Mouse (Mus musculus): ENCODE data around the gene Zscan10. TPM values are rescaled to one million over a fixed set of nuclear protein-coding genes. Genes with fewer than 3 reads are reported as not detected.

Gene Zscan10
- polyA plus RNA-seq, 1 experiment from 2014 or later = 0.45 TPM

DNA sequence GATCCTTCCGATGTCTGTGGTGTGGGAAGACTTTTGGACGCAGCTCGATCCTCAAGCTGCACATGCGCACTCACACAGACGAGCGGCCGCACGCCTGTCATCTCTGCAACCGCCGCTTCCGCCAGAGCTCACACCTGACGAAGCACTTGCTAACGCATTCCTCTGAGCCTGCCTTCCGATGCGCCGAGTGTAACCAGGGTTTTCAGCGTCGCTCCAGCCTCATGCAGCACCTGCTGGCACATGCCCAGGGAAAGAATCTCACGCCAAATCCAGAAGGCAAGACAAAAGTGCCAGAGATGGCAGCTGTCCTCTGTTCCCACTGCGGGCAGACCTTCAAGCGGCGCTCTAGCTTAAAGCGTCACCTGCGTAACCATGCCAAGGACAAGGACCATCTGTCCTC is 9.0 kb downstream of the Zscan10 start:
- Histone ChIP-seq H3K27ac (no peak overlapping the region), H3K4me3 (replicated peaks) (no peak overlapping the region), H3K36me3 (no peaks in the 10 kb centered on the region), H3K4me1 (replicated peaks) (no peaks in the 10 kb centered on the region), H3K27me3 (no peaks in the 10 kb centered on the region), H3K4me2 (no peak overlapping the region), H3K9ac (replicated peaks) (no peak overlapping the region), H3K9me3 (no peaks in the 10 kb centered on the region)
- 92% methylated on average over 24 of the region's 24 CpGs for WGBS
- ATAC-seq (ENCODE audit: insufficient number of reproducible peaks, insufficient read depth, low FRiP score, low TSS enrichment, low read depth) = no peak

GRCm38 (mm10) chr17:23610361-23610800 is 9.7 kb downstream of the Zscan10 start:
- H3K9ac ChIP-seq (replicated peaks) = no peak overlapping the region
- H3K4me3 ChIP-seq (replicated peaks) = no peak overlapping the region
- ATAC-seq (ENCODE audit: insufficient number of reproducible peaks, insufficient read depth, low FRiP score, low TSS enrichment, low read depth) = peak; percentile 67; the same call in 1 of the 2 replicates
- no peaks in the 10 kb centered on the region for H3K9me3 ChIP-seq
- no peaks in the 10 kb centered on the region for H3K27me3 ChIP-seq
- no peak overlapping the region for H3K4me2 ChIP-seq
- no peaks in the 10 kb centered on the region for H3K36me3 ChIP-seq
- H3K27ac ChIP-seq = no peak overlapping the region
- 81% methylated on average over 28 of the region's 28 CpGs for WGBS
- H3K4me1 ChIP-seq (replicated peaks) = no peaks in the 10 kb centered on the region

DNA sequence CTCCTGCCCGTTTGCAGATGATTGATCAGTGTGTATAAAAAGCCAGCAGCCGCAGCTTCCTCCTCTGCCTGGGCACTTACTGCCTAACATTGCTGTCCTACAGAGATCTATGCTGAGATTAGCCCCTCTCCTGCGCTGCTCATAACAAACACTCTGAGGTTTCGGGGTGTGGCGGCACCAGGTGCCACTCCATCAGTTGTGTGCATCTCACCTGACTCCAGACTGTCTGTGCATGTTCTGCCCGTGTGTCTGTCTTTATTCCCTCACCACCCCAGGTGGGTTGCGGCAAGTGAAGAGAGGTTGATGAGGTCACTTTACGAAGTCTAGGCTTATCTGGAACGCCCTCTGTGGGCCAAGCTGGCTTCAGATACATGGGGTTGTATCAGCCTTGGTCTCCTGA is 16.4 kb downstream of the Zscan10 start:
- H3K27ac ChIP-seq = no peak overlapping the region
- no peaks in the 10 kb centered on the region for H3K9me3 ChIP-seq
- H3K4me2 ChIP-seq = no peak overlapping the region
- H3K27me3 ChIP-seq = peaks cover 19% of the 10 kb centered on the region; the same call in 1 of the 2 replicates
- H3K9ac ChIP-seq (replicated peaks) = no peak overlapping the region
- WGBS = 60% methylated on average over 9 of the region's 9 CpGs
- no peaks in the 10 kb centered on the region for H3K4me1 ChIP-seq (replicated peaks)
- no peak for ATAC-seq (ENCODE audit: insufficient number of reproducible peaks, insufficient read depth, low FRiP score, low TSS enrichment, low read depth)
- no peak overlapping the region for H3K4me3 ChIP-seq (replicated peaks)
- H3K36me3 ChIP-seq = no peaks in the 10 kb centered on the region

DNA sequence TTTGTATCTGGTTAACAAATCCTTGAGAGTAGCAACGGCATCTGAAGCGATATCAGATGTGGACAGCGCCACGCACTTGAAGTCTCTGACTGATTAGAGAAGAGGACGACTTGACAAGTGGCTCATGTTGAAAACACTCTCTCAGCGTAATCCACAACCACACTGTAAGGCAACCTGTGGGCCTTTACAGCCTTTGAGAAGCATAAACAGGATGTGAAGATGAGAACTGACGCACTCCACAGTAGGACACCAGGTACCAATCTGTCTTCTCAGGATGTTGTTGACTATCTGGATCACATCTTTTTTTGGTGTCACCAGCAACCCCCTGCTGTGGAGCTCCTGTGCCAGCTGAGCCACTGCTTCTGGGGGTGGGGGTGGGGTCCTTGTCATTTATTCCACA is 19.7 kb downstream of the Zscan10 start:
- no peak for ATAC-seq (ENCODE audit: insufficient number of reproducible peaks, insufficient read depth, low FRiP score, low TSS enrichment, low read depth)
- no peak overlapping the region for H3K9ac ChIP-seq (replicated peaks)
- H3K4me3 ChIP-seq (replicated peaks) = no peak overlapping the region
- H3K36me3 ChIP-seq = no peaks in the 10 kb centered on the region
- no peak overlapping the region for H3K4me2 ChIP-seq
- H3K9me3 ChIP-seq = no peaks in the 10 kb centered on the region
- no peaks in the 10 kb centered on the region for H3K4me1 ChIP-seq (replicated peaks)
- 76% methylated on average over 7 of the region's 7 CpGs for WGBS
- no peak overlapping the region for H3K27ac ChIP-seq
- H3K27me3 ChIP-seq = peaks cover 19% of the 10 kb centered on the region

GRCm38 (mm10) chr17:23627813-23628212 is 27.2 kb downstream of the Zscan10 start:
- Histone ChIP-seq H3K4me3 (replicated peaks) (no peak overlapping the region), H3K9ac (replicated peaks) (no peak overlapping the region), H3K27ac (no peak overlapping the region), H3K36me3 (no peaks in the 10 kb centered on the region), H3K4me1 (replicated peaks) (0 out of 2 replicates have a peak, but pooled peaks cover 7% of the 10 kb centered on the region), H3K9me3 (no peaks in the 10 kb centered on the region), H3K4me2 (no peak overlapping the region), H3K27me3 (no peaks in the 10 kb centered on the region; the same call in 1 of the 2 replicates)
- 40% methylated on average over 7 of the region's 7 CpGs for WGBS
- ATAC-seq (ENCODE audit: insufficient number of reproducible peaks, insufficient read depth, low FRiP score, low TSS enrichment, low read depth) = no peak

DNA sequence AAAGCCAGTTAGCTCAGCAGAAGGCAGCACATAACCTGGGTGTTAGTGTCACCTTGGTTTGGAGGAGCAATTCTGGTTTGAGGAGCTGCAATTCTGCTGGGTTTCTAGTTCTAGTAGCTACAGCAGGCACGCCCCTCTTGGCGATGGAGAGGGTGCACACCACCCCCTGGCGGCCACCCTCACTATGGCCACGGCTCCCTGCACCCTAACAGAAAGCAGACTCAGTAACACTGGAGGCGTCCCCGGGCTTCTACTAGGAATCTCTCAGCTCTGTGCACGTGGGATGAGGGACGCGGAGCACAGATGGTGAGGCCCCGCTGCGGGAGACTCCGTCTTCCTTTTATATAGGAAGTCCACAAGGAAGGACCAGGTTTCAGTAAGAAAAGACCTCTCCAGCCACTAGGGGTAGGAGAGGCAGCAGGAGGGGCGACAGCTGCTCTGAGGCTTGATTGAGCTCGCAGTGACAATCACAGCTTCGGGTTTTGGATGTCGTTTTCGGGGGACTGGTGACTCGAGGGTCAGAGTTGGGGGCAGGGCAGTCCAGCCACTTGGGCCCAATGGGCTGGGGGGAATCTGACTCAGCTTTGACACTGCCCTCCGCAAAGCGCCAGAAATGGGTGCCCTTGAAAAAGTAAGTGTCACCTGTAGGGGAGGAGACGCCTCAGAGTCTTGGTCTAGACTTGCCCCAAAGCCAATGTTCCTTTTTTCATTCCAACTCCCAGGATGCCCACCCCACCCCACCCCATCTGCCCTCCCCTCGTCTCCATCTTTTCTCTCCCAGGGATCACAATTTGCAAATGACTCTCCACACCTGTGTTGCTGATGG is 29.8 kb downstream of the Zscan10 start:
- Histone ChIP-seq H3K4me2 (peak overlapping the region; percentile 47), H3K36me3 (no peaks in the 10 kb centered on the region), H3K9ac (replicated peaks) (no peak overlapping the region), H3K9me3 (no peaks in the 10 kb centered on the region), H3K4me3 (replicated peaks) (peak overlapping the region; percentile 8), H3K27ac (no peak overlapping the region), H3K4me1 (replicated peaks) (0 out of 2 replicates have a peak, but pooled peaks cover 7% of the 10 kb centered on the region), H3K27me3 (peaks cover under 1% of the 10 kb centered on the region)
- peak; percentile 65; the same call in 1 of the 2 replicates for ATAC-seq (ENCODE audit: insufficient number of reproducible peaks, insufficient read depth, low FRiP score, low TSS enrichment, low read depth)
- 18% methylated on average over 22 of the region's 22 CpGs for WGBS

GRCm38 (mm10) chr17:23631241-23631640 is 30.6 kb downstream of the Zscan10 start:
- H3K27ac ChIP-seq = no peak overlapping the region
- H3K9me3 ChIP-seq = no peaks in the 10 kb centered on the region
- H3K4me1 ChIP-seq (replicated peaks) = 0 out of 2 replicates have a peak, but pooled peaks cover 7% of the 10 kb centered on the region
- no peak overlapping the region for H3K4me3 ChIP-seq (replicated peaks)
- no peak overlapping the region for H3K4me2 ChIP-seq
- 84% methylated on average over 8 of the region's 8 CpGs for WGBS
- no peak overlapping the region for H3K9ac ChIP-seq (replicated peaks)
- H3K27me3 ChIP-seq = peaks cover 6% of the 10 kb centered on the region
- H3K36me3 ChIP-seq = no peaks in the 10 kb centered on the region
- ATAC-seq (ENCODE audit: insufficient number of reproducible peaks, insufficient read depth, low FRiP score, low TSS enrichment, low read depth) = peak; percentile 45; the same call in 1 of the 2 replicates

DNA sequence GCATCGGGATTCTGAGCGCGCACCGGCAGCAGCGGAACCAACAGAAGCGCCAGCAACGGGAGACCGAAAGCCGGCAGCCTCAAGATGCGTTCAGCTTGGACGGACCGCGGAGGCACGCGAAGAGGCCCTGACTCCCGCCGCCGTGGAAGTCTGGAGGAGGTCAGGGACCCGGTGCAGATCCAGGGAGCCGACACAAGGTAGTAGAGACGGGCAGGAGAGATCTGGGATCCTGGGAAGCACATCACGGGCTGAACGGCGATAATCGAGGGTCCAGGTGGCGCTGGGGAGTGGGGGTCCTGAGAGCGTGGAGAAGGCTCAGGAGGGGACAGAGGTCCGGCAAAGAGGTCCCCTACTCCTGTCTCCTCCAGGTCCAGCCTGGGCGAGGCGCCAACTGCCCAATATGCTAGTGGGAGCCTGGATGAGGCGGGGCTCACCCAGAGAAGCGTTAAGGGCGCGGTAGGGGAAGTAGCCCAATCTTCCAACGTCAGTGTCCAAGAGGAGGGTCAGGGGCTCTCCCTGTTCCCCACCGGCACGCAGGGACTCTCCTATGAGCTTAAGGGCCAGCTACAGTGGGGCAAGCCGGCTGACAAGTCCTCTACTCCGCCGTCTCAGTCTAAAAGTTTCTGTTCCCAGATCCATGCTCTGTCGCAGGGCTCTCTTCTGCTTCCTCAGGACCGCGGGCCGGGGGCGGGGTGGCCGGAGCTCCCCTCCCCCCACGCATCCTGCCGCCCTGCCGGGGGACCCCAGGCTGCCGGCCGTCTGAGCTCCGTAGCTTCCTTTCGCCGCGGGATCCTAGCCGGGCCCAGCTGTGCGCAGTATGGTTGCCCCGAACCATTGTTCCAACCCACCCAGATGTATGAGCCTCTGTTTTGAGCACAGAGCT is 44.2 kb downstream of the Zscan10 start, which contains the start of gene Mmp25:
Mmp25 (minus strand) TSS at position 665 of the 883 bp plus-strand sequence.
- Histone ChIP-seq H3K27ac (no peak within 1 kb of the TSS), H3K27me3 (peaks cover 36% of the 10 kb centered on the region), H3K36me3 (no peaks in the 10 kb centered on the region), H3K4me3 (replicated peaks) (peak within 1 kb of the TSS; percentile 50), H3K4me2 (peak within 1 kb of the TSS; percentile 87), H3K4me1 (replicated peaks) (peaks cover 7% of the 10 kb centered on the region), H3K9me3 (no peaks in the 10 kb centered on the region), H3K9ac (replicated peaks) (peak within 1 kb of the TSS; percentile 64)
- under 1% methylated on average over 56 of the region's 58 CpGs for WGBS
- ATAC-seq (ENCODE audit: insufficient number of reproducible peaks, insufficient read depth, low FRiP score, low TSS enrichment, low read depth) = no peak; the same call in 1 of the 2 replicates

DNA sequence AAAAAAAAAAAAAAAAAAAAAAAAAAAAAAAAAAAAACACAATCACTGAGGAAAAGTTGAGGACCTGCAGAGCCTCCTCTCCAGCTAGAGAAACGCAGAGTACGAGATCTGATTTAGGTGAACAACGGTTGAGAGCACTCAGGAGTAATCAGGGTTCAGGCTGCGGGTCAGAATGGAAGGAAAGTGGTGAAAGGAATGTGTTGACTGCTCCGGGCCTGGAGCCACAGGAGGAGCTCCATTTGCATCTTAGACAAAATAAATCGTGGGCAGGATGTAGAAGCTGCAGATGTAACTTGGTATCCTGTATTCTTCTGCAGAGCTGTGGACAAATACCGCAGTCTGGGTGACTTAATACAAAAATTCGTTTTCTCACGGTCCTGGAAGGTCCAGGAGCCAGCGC is 45.2 kb downstream of the Zscan10 start:
- no peak for ATAC-seq (ENCODE audit: insufficient number of reproducible peaks, insufficient read depth, low FRiP score, low TSS enrichment, low read depth)
- 38% methylated on average over 10 of the region's 10 CpGs for WGBS

GRCm38 (mm10) chr17:23651363-23651762 is 50.7 kb downstream of the Zscan10 start:
- no peak for ATAC-seq (ENCODE audit: insufficient number of reproducible peaks, insufficient read depth, low FRiP score, low TSS enrichment, low read depth)
- Histone ChIP-seq H3K9me3 (no peaks in the 10 kb centered on the region), H3K4me3 (replicated peaks) (no peak overlapping the region), H3K36me3 (no peaks in the 10 kb centered on the region), H3K4me2 (no peak overlapping the region), H3K4me1 (replicated peaks) (no peaks in the 10 kb centered on the region), H3K27me3 (0 out of 2 replicates have a peak, but pooled peaks cover 6% of the 10 kb centered on the region), H3K27ac (no peak overlapping the region), H3K9ac (replicated peaks) (no peak overlapping the region)
- 84% methylated on average over 6 of the region's 6 CpGs for WGBS

More for the DNA sequence above, 45.2 kb downstream of the Zscan10 start:
- Histone ChIP-seq H3K36me3 (no peaks in the 10 kb centered on the region), H3K4me1 (replicated peaks) (peaks cover 7% of the 10 kb centered on the region), H3K4me3 (replicated peaks) (no peak overlapping the region), H3K4me2 (no peak overlapping the region), H3K9ac (replicated peaks) (no peak overlapping the region), H3K27ac (no peak overlapping the region), H3K9me3 (no peaks in the 10 kb centered on the region), H3K27me3 (peaks cover 36% of the 10 kb centered on the region)

GRCm38 (mm10) chr17:23653324-23653723 is 52.7 kb downstream of the Zscan10 start:
- WGBS = 73% methylated on average over 2 of the region's 2 CpGs
- no peak for ATAC-seq (ENCODE audit: insufficient number of reproducible peaks, insufficient read depth, low FRiP score, low TSS enrichment, low read depth)

More at GRCm38 (mm10) chr17:23653324-23653723, 52.7 kb downstream of the Zscan10 start:
- no peak overlapping the region for H3K4me3 ChIP-seq (replicated peaks)
- no peaks in the 10 kb centered on the region for H3K36me3 ChIP-seq
- no peaks in the 10 kb centered on the region for H3K9me3 ChIP-seq
- H3K4me1 ChIP-seq (replicated peaks) = no peaks in the 10 kb centered on the region
- H3K27ac ChIP-seq = no peak overlapping the region
- no peak overlapping the region for H3K9ac ChIP-seq (replicated peaks)
- no peaks in the 10 kb centered on the region for H3K27me3 ChIP-seq
- H3K4me2 ChIP-seq = no peak overlapping the region
